Mouse (Mus musculus) urinary bladder, postnatal 0 days (tissue): Measurements from ENCODE around the gene Olfr996. TPM values are rescaled to one million over a fixed set of nuclear protein-coding genes. Genes with fewer than 3 reads are reported as not detected.

Source experiments
- polyA plus RNA-seq: library from polyadenylated mRNA; unstranded; fragments of >200 nt; fragmentation: Nextera tagmentation; extraction: Ambion mirVana; gene quantifications from 2 replicates; pipeline ENCODE4 v1.2.1, GENCODE M21; 2015

The Olfr996 gene
- polyA plus RNA-seq: not detected in 2 replicates

DNA sequence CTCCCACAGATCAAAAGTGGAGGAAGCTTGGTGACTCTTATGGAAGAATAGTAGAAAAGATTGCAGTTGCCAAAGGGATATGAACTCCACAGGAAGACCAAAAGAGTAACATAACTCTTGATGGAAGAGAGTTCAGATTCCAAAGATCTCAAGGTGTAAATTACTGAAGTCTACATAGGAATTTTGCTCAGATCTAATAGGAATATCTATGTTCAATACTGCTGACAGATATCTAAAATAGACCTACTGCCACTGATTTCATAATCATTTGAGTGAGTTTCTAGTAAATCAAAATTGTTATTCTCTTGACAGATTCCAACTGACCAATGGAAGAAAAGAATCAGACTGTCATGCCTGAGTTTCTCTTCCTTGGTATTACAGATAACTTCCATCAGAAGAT is at the start of gene Olfr996:
Gene Olfr996, plus strand, starts transcription at position 301 of the 400 bp plus-strand sequence.

DNA sequence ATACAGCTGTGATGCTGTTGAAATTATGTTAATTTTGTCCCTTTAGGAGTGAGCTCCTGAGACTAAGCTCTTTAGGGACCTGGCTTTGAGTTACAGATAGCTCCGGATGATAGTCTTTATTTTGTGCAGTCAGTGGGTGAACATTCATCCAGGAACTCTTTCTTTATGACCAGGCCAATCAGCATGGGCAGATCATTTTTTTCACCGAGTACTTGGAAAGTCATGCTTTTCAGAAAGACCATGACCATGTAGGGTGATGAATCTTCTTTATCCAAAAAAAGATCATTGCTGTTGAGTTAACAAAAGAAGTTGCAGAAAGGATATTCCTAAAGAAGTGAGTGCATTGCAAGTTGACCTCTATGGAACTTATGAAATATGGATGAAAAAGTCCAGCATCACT is 9.6 kb downstream of the Olfr996 start, which contains the start of gene Olfr998:
Gene Olfr998, plus strand, starts transcription at position 301 of the 400 bp plus-strand sequence.

DNA sequence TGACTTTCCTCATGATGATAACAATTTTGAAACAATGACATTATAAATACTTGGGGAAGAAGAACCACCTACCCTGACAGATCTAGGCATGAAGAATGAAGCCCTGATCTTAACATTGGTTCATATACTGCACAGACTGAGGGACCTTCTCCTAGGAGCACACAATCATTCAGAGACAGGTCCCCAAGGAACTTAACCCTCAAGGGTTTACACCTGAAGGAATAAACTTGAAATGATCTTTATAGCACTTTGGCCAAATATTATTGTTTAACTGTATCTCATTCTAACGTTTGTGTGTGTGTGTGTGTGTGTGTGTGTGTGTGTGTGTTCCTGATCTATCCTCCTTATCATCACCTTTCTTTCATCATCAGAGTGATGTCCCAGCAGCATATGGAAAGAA is 32.8 kb downstream of the Olfr996 start, which contains the start of gene Olfr1000:
Gene Olfr1000, minus strand, starts transcription at position 101 of the 400 bp plus-strand sequence.

Other genes starting within 250 kb of the Olfr996 start
- gene Olfr987, start 239.9 kb upstream of the Olfr996 start, polyA plus RNA-seq: not detected in 2 replicates
- not detected in 2 replicates for gene Olfr988, start 216.0 kb upstream of the Olfr996 start, polyA plus RNA-seq
- gene Olfr992, start 169.7 kb upstream of the Olfr996 start, polyA plus RNA-seq: not detected in 2 replicates
- not detected in 2 replicates for gene Olfr993, start 164.3 kb upstream of the Olfr996 start, polyA plus RNA-seq
- gene Olfr994, start 142.8 kb upstream of the Olfr996 start, polyA plus RNA-seq: not detected in 2 replicates
- gene Olfr995, start 135.6 kb upstream of the Olfr996 start, polyA plus RNA-seq: not detected in 2 replicates
- gene 4833423E24Rik, start 60.2 kb upstream of the Olfr996 start, polyA plus RNA-seq: not detected in 2 replicates
- gene Olfr998, start 9.7 kb downstream of the Olfr996 start, polyA plus RNA-seq: not detected in 2 replicates
- gene Olfr1000, start 32.7 kb downstream of the Olfr996 start, polyA plus RNA-seq: not detected in 2 replicates
- gene Olfr1002, start 71.5 kb downstream of the Olfr996 start, polyA plus RNA-seq: not detected in 2 replicates
- not detected in 2 replicates for gene Olfr154, start 85.2 kb downstream of the Olfr996 start, polyA plus RNA-seq
- not detected in 2 replicates for gene Olfr1006, start 99.6 kb downstream of the Olfr996 start, polyA plus RNA-seq
- not detected in 2 replicates for gene Olfr1008, start 110.2 kb downstream of the Olfr996 start, polyA plus RNA-seq
- gene Olfr1009, start 136.2 kb downstream of the Olfr996 start, polyA plus RNA-seq: not detected in 2 replicates
- not detected in 2 replicates for gene Olfr1012, start 183.6 kb downstream of the Olfr996 start, polyA plus RNA-seq
- not detected in 2 replicates for gene Olfr1013, start 187.9 kb downstream of the Olfr996 start, polyA plus RNA-seq
- not detected in 2 replicates for gene Olfr1014, start 193.5 kb downstream of the Olfr996 start, polyA plus RNA-seq
- not detected in 2 replicates for gene Olfr1015, start 202.8 kb downstream of the Olfr996 start, polyA plus RNA-seq
- not detected in 2 replicates for gene Olfr1016, start 223.3 kb downstream of the Olfr996 start, polyA plus RNA-seq
- not detected in 2 replicates for gene Olfr1018, start 239.3 kb downstream of the Olfr996 start, polyA plus RNA-seq